Mouse (Mus musculus): ENCODE measurements at regions not wholly inside any gene's neighbourhood (a gene's known extent, or its start where the extent isn't known, plus 50 kb on each side); places are given as distances from the start of the nearest gene placed in this dataset.

DNA sequence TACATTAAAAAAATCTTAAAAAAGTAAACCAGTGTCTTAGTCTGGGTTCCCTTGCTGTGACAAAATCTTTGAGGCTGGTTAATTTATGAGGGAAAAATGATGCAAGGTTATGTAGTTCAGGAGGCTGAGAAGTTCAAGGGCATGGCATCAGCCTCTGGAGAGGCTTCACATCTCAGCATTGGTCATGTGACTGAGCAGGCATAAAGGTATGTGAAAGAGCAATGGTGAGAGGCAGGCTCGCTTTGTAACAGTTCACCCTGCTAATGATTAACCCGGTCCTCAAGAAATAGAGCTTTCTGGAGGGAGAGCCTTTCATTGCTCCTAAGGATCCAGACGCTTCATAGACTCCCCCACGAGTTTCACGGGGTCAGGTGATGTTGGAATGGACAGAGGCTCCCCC lies 120.1 kb upstream of the Hs3st3a1 start:
- DNase-seq (ENCODE audit: low spot score), result no peak
- Histone ChIP-seq H3K4me1 (replicated peaks; ENCODE audit: control insufficient read depth, insufficient read depth, low read length) (no peaks in the 10 kb centered on the region), H3K4me2 (ENCODE audit: low read length) (no peak overlapping the region), H3K9ac (ENCODE audit: low read length) (no peak overlapping the region), H3K36me3 (ENCODE audit: control insufficient read depth, insufficient read depth, low read length) (no peaks in the 10 kb centered on the region), H3K27ac (ENCODE audit: low read depth) (no peak overlapping the region), H3K9me3 (ENCODE audit: control insufficient read depth, low read length) (no peaks in the 10 kb centered on the region), H3K27me3 (replicated peaks; ENCODE audit: control insufficient read depth, insufficient read depth, low read length) (no peaks in the 10 kb centered on the region), H3K4me3 (ENCODE audit: low read depth, low read length) (no peak overlapping the region)
- no peak for ATAC-seq (replicated peaks; ENCODE audit: low FRiP score, low TSS enrichment, low read depth)
- 69% methylated on average over 5 of the region's 5 CpGs for WGBS

DNA sequence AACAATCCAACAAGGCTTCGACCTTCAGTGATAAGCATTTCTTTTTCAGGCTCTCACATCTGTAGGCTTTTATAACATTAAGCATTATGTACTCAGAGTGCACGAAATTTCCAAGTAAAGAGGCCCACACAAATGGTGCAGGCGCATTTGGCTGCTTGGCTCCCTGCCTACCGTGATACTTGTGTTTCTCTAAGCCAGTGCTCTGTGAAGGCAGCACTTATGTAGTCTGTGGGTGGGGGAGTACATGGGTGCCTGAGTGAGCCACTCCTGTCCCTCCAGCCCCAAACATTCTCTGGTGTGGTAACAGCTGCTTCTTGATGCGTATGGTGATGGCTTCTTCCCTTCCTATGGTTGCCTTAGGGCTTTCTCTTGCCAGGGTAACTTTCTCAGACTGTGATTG lies 121.9 kb upstream of the Hs3st3a1 start:
- Histone ChIP-seq H3K9ac (ENCODE audit: low read length) (no peak overlapping the region), H3K36me3 (ENCODE audit: control insufficient read depth, insufficient read depth, low read length) (no peaks in the 10 kb centered on the region), H3K27ac (ENCODE audit: low read depth) (no peak overlapping the region), H3K9me3 (ENCODE audit: control insufficient read depth, low read length) (no peaks in the 10 kb centered on the region), H3K4me3 (ENCODE audit: low read depth, low read length) (no peak overlapping the region), H3K27me3 (replicated peaks; ENCODE audit: control insufficient read depth, insufficient read depth, low read length) (no peaks in the 10 kb centered on the region), H3K4me2 (ENCODE audit: low read length) (no peak overlapping the region), H3K4me1 (replicated peaks; ENCODE audit: control insufficient read depth, insufficient read depth, low read length) (no peaks in the 10 kb centered on the region)
- DNase-seq (ENCODE audit: low spot score) (no peak), ATAC-seq (replicated peaks; ENCODE audit: low FRiP score, low TSS enrichment, low read depth) (no peak)
- WGBS, result 75% methylated on average over 5 of the region's 5 CpGs

DNA sequence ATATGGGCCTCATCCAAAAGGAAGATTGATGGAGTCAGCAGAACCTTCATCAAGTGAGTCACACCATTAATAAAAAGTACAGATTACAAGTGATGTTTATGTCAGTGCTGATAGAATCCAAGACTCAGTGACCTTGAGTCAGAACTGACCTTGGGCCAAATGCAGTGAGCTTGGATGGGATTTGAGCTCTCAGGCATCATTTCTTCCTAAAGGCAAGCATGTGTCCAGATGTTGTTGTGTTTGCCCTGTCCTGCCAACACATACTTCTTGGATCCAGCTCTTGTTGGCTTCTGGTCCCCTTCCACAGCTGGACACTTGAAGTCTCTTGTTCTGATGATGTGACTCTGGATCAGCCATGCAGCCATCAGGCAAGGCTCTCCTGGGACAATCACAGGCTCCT lies 125.3 kb upstream of the Hs3st3a1 start:
- Histone ChIP-seq H3K4me2 (ENCODE audit: low read length) (no peak overlapping the region), H3K4me3 (ENCODE audit: low read depth, low read length) (no peak overlapping the region), H3K9me3 (ENCODE audit: control insufficient read depth, low read length) (no peaks in the 10 kb centered on the region), H3K4me1 (replicated peaks; ENCODE audit: control insufficient read depth, insufficient read depth, low read length) (no peaks in the 10 kb centered on the region), H3K27ac (ENCODE audit: low read depth) (no peak overlapping the region), H3K27me3 (replicated peaks; ENCODE audit: control insufficient read depth, insufficient read depth, low read length) (no peaks in the 10 kb centered on the region), H3K36me3 (ENCODE audit: control insufficient read depth, insufficient read depth, low read length) (no peaks in the 10 kb centered on the region), H3K9ac (ENCODE audit: low read length) (no peak overlapping the region)
- DNase-seq (ENCODE audit: low spot score) (no peak), ATAC-seq (replicated peaks; ENCODE audit: low FRiP score, low TSS enrichment, low read depth) (no peak)

DNA sequence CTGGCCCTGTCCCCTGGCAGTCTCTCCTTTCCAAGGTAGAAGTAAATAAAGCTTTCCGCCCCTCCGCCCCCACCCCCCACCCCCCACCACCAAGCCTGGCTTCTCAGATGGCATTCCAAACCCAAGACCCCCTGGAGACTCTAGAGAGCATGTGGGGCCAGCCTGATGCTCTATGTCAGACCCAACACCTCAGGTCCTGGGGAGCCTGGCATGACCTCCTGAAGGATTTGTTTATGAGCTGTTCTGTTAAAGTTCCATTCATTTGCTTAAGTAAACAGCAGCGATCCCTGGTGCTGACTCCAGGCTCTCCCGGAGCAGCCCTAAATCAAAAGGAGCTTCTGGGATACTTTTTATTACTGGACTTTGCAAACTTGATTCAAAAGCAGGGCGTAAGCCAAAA lies 137.3 kb upstream of the Hs3st3a1 start:
- H3K27ac ChIP-seq (ENCODE audit: low read depth), result no peak overlapping the region
- no peaks in the 10 kb centered on the region for H3K9me3 ChIP-seq (ENCODE audit: control insufficient read depth, low read length)
- 6% methylated on average over 5 of the region's 5 CpGs for WGBS
- 0 out of 2 replicates have a peak, but pooled peaks cover 3% of the 10 kb centered on the region for H3K27me3 ChIP-seq (replicated peaks; ENCODE audit: control insufficient read depth, insufficient read depth, low read length)
- no peak overlapping the region for H3K9ac ChIP-seq (ENCODE audit: low read length)
- no peak for ATAC-seq (replicated peaks; ENCODE audit: low FRiP score, low TSS enrichment, low read depth)
- H3K4me2 ChIP-seq (ENCODE audit: low read length), result no peak overlapping the region
- no peaks in the 10 kb centered on the region for H3K36me3 ChIP-seq (ENCODE audit: control insufficient read depth, insufficient read depth, low read length)
- no peaks in the 10 kb centered on the region; the same call in 1 of the 2 replicates for H3K4me1 ChIP-seq (replicated peaks; ENCODE audit: control insufficient read depth, insufficient read depth, low read length)
- no peak overlapping the region for H3K4me3 ChIP-seq (ENCODE audit: low read depth, low read length)
- no peak for DNase-seq (ENCODE audit: low spot score)

DNA sequence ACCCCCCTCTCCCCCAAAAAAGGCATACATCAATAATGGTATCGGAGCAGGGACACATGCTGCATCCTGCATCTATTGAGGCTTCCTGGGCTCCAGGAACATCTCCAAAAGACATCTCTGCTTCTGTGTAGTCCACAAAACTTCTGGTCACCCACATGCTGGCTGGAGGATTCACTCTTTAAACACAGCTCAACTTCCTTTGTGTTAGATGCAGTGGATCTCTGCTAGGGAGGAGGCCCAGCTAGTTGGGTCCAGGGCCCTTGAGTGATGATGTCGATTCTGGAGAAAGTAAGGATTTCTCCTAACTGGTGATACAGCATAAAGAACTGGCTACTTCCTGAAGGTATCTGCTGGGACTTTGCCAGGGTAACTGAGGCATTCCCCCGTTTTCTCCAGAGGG lies 146.9 kb upstream of the Hs3st3a1 start:
- H3K9me3 ChIP-seq (ENCODE audit: control insufficient read depth, low read length), result no peaks in the 10 kb centered on the region
- H3K9ac ChIP-seq (ENCODE audit: low read length), result no peak overlapping the region
- H3K27me3 ChIP-seq (replicated peaks; ENCODE audit: control insufficient read depth, insufficient read depth, low read length), result no peaks in the 10 kb centered on the region
- ATAC-seq (replicated peaks; ENCODE audit: low FRiP score, low TSS enrichment, low read depth) (no peak), DNase-seq (ENCODE audit: low spot score) (no peak)
- no peak overlapping the region for H3K4me2 ChIP-seq (ENCODE audit: low read length)
- 94% methylated on average over 3 of the region's 3 CpGs for WGBS
- H3K4me3 ChIP-seq (ENCODE audit: low read depth, low read length), result no peak overlapping the region
- H3K27ac ChIP-seq (ENCODE audit: low read depth), result no peak overlapping the region
- H3K36me3 ChIP-seq (ENCODE audit: control insufficient read depth, insufficient read depth, low read length), result no peaks in the 10 kb centered on the region
- no peaks in the 10 kb centered on the region for H3K4me1 ChIP-seq (replicated peaks; ENCODE audit: control insufficient read depth, insufficient read depth, low read length)

DNA sequence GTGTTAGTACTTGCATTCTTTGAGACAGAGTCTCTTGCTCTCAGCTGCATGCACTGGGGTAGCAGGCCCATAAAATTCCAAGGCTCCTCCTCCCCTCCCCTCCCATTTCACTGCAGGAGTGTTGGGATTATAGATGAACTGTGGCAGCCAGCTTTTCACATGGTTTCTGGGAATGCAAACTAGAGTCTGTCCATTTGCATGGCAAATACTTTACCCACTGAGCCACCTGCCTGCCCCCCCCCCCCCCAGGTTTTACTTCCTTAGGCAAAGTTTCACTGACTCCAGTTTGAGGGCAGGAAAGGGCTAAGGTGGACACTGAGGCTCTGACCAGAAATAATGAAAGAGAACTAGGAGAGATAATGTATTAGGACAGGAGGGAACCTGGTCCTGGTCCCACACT lies 147.6 kb upstream of the Hs3st3a1 start:
- no peaks in the 10 kb centered on the region for H3K27me3 ChIP-seq (replicated peaks; ENCODE audit: control insufficient read depth, insufficient read depth, low read length)
- H3K9me3 ChIP-seq (ENCODE audit: control insufficient read depth, low read length), result no peaks in the 10 kb centered on the region
- H3K9ac ChIP-seq (ENCODE audit: low read length), result no peak overlapping the region
- H3K4me2 ChIP-seq (ENCODE audit: low read length), result no peak overlapping the region
- ATAC-seq (replicated peaks; ENCODE audit: low FRiP score, low TSS enrichment, low read depth) (no peak), DNase-seq (ENCODE audit: low spot score) (no peak)
- H3K27ac ChIP-seq (ENCODE audit: low read depth), result no peak overlapping the region
- no peaks in the 10 kb centered on the region for H3K36me3 ChIP-seq (ENCODE audit: control insufficient read depth, insufficient read depth, low read length)
- no peak overlapping the region for H3K4me3 ChIP-seq (ENCODE audit: low read depth, low read length)
- no peaks in the 10 kb centered on the region for H3K4me1 ChIP-seq (replicated peaks; ENCODE audit: control insufficient read depth, insufficient read depth, low read length)

DNA sequence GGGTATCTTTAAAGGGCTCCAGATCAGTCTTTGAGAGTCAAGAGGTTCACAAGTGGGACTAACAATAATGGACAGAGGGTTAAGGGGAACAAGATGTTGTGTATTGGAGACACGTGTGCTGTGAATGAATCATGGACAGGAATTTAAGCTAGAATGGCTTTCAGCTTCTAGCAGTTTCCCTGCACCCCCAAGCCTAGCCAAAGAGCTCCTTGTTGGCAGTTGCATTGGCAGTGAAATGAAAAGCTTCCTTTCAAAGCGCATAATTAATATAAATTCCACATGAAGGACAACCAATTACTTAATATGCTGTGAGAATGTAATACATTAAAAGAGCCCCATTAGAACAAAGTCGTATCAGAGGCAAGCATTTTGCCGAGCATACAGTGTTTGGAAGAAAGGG lies 153.4 kb upstream of the Hs3st3a1 start:
- WGBS, result 82% methylated on average over 4 of the region's 4 CpGs
- H3K4me3 ChIP-seq (ENCODE audit: low read depth, low read length), result no peak overlapping the region
- no peak for ATAC-seq (replicated peaks; ENCODE audit: low FRiP score, low TSS enrichment, low read depth)
- no peak overlapping the region for H3K9ac ChIP-seq (ENCODE audit: low read length)
- no peak overlapping the region for H3K4me2 ChIP-seq (ENCODE audit: low read length)
- no peaks in the 10 kb centered on the region; the same call in 1 of the 2 replicates for H3K27me3 ChIP-seq (replicated peaks; ENCODE audit: control insufficient read depth, insufficient read depth, low read length)
- H3K36me3 ChIP-seq (ENCODE audit: control insufficient read depth, insufficient read depth, low read length), result no peaks in the 10 kb centered on the region
- H3K27ac ChIP-seq (ENCODE audit: low read depth), result no peak overlapping the region
- H3K9me3 ChIP-seq (ENCODE audit: control insufficient read depth, low read length), result no peaks in the 10 kb centered on the region
- DNase-seq (ENCODE audit: low spot score), result no peak
- H3K4me1 ChIP-seq (replicated peaks; ENCODE audit: control insufficient read depth, insufficient read depth, low read length), result no peaks in the 10 kb centered on the region

DNA sequence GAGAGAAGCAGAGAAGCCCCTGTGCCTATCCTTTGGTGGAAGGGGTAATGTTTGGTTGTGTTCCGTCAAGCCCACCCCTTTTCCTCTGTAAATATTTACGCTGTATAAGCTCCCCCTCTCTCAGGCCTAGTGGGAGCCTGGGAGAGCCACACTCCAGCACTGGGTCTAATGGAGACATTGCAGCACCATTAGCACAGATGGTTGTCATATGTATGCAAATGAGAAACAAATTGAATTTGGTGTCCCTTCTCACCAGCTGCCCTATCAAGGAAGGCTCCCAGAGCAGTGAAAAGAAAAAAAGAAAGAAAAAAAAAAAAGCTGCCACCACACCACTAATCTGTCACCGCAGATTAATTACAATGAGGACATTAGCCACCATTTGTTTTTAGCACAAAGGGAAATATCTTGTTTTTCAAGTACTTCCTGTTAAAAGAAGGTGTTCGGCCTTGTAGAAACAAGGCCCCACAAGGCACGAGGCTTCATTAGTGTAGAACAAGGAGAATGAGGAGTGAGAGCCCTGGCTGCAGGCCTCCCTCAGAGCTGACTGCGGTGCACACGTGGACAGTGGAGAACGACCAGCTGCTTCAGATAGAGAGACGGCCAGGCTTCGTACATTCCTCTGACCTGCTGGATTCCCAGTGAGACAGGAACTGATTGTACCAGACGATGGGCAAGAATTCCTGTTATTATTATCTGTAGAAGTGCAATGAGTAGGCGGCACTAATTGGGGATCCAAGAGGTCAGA lies 156.7 kb upstream of the Hs3st3a1 start:
- H3K4me3 ChIP-seq (ENCODE audit: low read depth, low read length), result no peak overlapping the region
- no peaks in the 10 kb centered on the region for H3K9me3 ChIP-seq (ENCODE audit: control insufficient read depth, low read length)
- H3K4me2 ChIP-seq (ENCODE audit: low read length), result no peak overlapping the region
- no peaks in the 10 kb centered on the region; the same call in 1 of the 2 replicates for H3K27me3 ChIP-seq (replicated peaks; ENCODE audit: control insufficient read depth, insufficient read depth, low read length)
- no peak overlapping the region for H3K9ac ChIP-seq (ENCODE audit: low read length)
- 29% methylated on average over 12 of the region's 12 CpGs for WGBS
- H3K36me3 ChIP-seq (ENCODE audit: control insufficient read depth, insufficient read depth, low read length), result no peaks in the 10 kb centered on the region
- H3K27ac ChIP-seq (ENCODE audit: low read depth), result no peak overlapping the region
- no peak for DNase-seq (ENCODE audit: low spot score)
- no peak for ATAC-seq (replicated peaks; ENCODE audit: low FRiP score, low TSS enrichment, low read depth)
- H3K4me1 ChIP-seq (replicated peaks; ENCODE audit: control insufficient read depth, insufficient read depth, low read length), result no peaks in the 10 kb centered on the region

DNA sequence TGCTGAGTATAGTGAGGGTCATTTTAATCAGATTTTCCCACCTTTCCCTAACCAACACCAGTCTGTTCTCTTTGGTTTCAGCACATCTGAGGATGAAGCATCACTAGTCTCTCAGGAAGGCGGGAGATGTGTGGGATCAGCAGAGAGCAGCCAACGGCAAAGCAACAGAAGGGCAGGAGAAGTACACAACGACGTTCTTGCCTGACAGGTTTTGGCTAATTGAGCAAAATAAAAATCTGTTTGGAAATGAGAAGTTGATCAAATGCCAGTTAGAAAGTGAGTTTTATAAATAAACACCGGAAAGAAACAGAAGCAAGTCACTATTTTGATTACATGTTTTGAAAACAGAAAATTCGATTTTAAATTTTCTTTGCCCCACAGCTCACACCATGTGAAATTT lies 161.4 kb upstream of the Hs3st3a1 start:
- H3K27me3 ChIP-seq (replicated peaks; ENCODE audit: control insufficient read depth, insufficient read depth, low read length), result no peaks in the 10 kb centered on the region; the same call in 1 of the 2 replicates
- H3K4me1 ChIP-seq (replicated peaks; ENCODE audit: control insufficient read depth, insufficient read depth, low read length), result no peaks in the 10 kb centered on the region
- no peak overlapping the region for H3K27ac ChIP-seq (ENCODE audit: low read depth)
- H3K9me3 ChIP-seq (ENCODE audit: control insufficient read depth, low read length), result no peaks in the 10 kb centered on the region
- H3K9ac ChIP-seq (ENCODE audit: low read length), result no peak overlapping the region
- no peak overlapping the region for H3K4me3 ChIP-seq (ENCODE audit: low read depth, low read length)
- H3K36me3 ChIP-seq (ENCODE audit: control insufficient read depth, insufficient read depth, low read length), result no peaks in the 10 kb centered on the region
- 70% methylated on average over 6 of the region's 6 CpGs for WGBS
- DNase-seq (ENCODE audit: low spot score) (no peak), ATAC-seq (replicated peaks; ENCODE audit: low FRiP score, low TSS enrichment, low read depth) (no peak)
- no peak overlapping the region for H3K4me2 ChIP-seq (ENCODE audit: low read length)

All from intestine, embryonic 14.5 days (tissue).